Mouse (Mus musculus) adrenal gland, adult 2 months (tissue): ENCODE data around the gene Sp1. TPM values are rescaled to one million over a fixed set of nuclear protein-coding genes. Genes with fewer than 3 reads are reported as not detected.

Experiments used
- DNase-seq: peaks from one replicate; pipeline ENCODE4 v3.0.0; 2021
- long read RNA-seq: library from polyadenylated mRNA; stranded (forward); transcript quantifications from one replicate; pipeline ENCODE4 v2.0.0, GENCODE M21; 2021
- polyA plus RNA-seq: library from polyadenylated mRNA; depleted of rRNA; stranded (reverse); fragments of >200 nt; gene quantifications from 2 replicates; pipeline ENCODE4 v1.2.3, GENCODE M21; 2012; rRNA removed
- total RNA-seq, 2 experiments: library from RNA; stranded (reverse); gene quantifications; 2 replicates each; pipeline ENCODE4 v1.2.3; 2021

The Sp1 gene
- total RNA-seq (10 to 100 TPM; 71.7 to 72.1 TPM), polyA plus RNA-seq (8.5 and 11.1 TPM in 2 replicates)
- long read RNA-seq, partial matches to known transcripts = 0 of 3 reads
- long read RNA-seq, other reads (novel, unspliced or antisense) = 3 of 3 reads

GRCm38 (mm10) chr15:102405489-102406195 is at the start of gene Sp1:
Gene Sp1, plus strand, starts transcription at chr15:102406143.
- DNase-seq = peak; percentile 99

- DNase-seq = no peak
Measured at GRCm38 (mm10) chr15:102356501-102357325, 49.2 kb upstream of the Sp1 start.

GRCm38 (mm10) chr15:102358126-102358525 is 47.8 kb upstream of the Sp1 start:
- DNase-seq = no peak

- no peak for DNase-seq
Measured at GRCm38 (mm10) chr15:102358834-102359233, 47.1 kb upstream of the Sp1 start.

- DNase-seq = no peak
Measured at GRCm38 (mm10) chr15:102362648-102363047, 43.3 kb upstream of the Sp1 start.

GRCm38 (mm10) chr15:102364678-102365077 is 41.3 kb upstream of the Sp1 start:
- no peak for DNase-seq

- DNase-seq = no peak
Measured at GRCm38 (mm10) chr15:102366238-102366637, 39.7 kb upstream of the Sp1 start.

- DNase-seq = no peak
Measured at GRCm38 (mm10) chr15:102366733-102367344, 39.1 kb upstream of the Sp1 start, which contains the start of gene Sp7. Gene Sp7, minus strand, starts transcription at chr15:102367182.

- no peak for DNase-seq
Measured at GRCm38 (mm10) chr15:102369972-102370371, 36.0 kb upstream of the Sp1 start.

- DNase-seq = no peak
Measured at GRCm38 (mm10) chr15:102370727-102371126, 35.2 kb upstream of the Sp1 start.

- DNase-seq = peak; percentile 80
Measured at GRCm38 (mm10) chr15:102376453-102377162, 29.3 kb upstream of the Sp1 start.

GRCm38 (mm10) chr15:102377163-102377543 is 28.8 kb upstream of the Sp1 start:
- peak; percentile 89 for DNase-seq

- DNase-seq = peak; percentile 71
Measured at GRCm38 (mm10) chr15:102377810-102378262, 28.1 kb upstream of the Sp1 start.

GRCm38 (mm10) chr15:102381575-102381974 is 24.4 kb upstream of the Sp1 start:
- peak; percentile 82 for DNase-seq

GRCm38 (mm10) chr15:102383671-102384070 is 22.3 kb upstream of the Sp1 start:
- DNase-seq = no peak

- no peak for DNase-seq
Measured at GRCm38 (mm10) chr15:102386640-102387039, 19.3 kb upstream of the Sp1 start.

- DNase-seq = no peak
Measured at GRCm38 (mm10) chr15:102388942-102389341, 17.0 kb upstream of the Sp1 start.

GRCm38 (mm10) chr15:102392520-102392919 is 13.4 kb upstream of the Sp1 start:
- DNase-seq = no peak

- no peak for DNase-seq
Measured at GRCm38 (mm10) chr15:102393584-102394014, 12.3 kb upstream of the Sp1 start.

GRCm38 (mm10) chr15:102395061-102395460 is 10.9 kb upstream of the Sp1 start:
- no peak for DNase-seq

GRCm38 (mm10) chr15:102398629-102399028 is 7.3 kb upstream of the Sp1 start:
- peak; percentile 60 for DNase-seq
